ENCODE assay signal across 24 mouse cellular contexts in genomic region chr10:3830618-3831017, GRCm38 (mm10).
"Had no signal": no experiment of that assay in that cellular context is flagged by ENCODE, and none has a peak within 500 bp of the region (broad histone marks: within the 10 kb centered on the region; RNA-seq: fewer than 3 reads in every experiment).

No protein-coding gene starts in this region.

- ATAC-seq: hindbrain, embryonic 16.5 days; inflammation-experienced regulatory T-cells, adult 6 months; intestine, embryonic 15.5 days; intestine, postnatal 0 days; liver, postnatal 0 days had no signal

- DNase-seq: gastrocnemius, postnatal 25 days; heart, postnatal 14 days; heart, postnatal 4 days; kidney, adult 18-20 months; kidney, adult 8-10 months; kidney, postnatal 10 days; kidney, postnatal 25 days; kidney, postnatal 4 days; liver; liver, embryonic 13.5 days; liver, postnatal 0 days had no signal

- H3K9me3 ChIP-seq: heart, embryonic 12.5 days; hindbrain, embryonic 10.5 days; hindbrain, embryonic 12.5 days; intestine, embryonic 15.5 days; liver, embryonic 13.5 days; liver, embryonic 15.5 days had no signal

- H3K36me3 ChIP-seq: heart, embryonic 12.5 days; hindbrain, embryonic 10.5 days; hindbrain, embryonic 12.5 days; intestine, embryonic 15.5 days; limb, embryonic 13.5 days; liver, embryonic 13.5 days; liver, embryonic 15.5 days had no signal

- H3K27ac ChIP-seq: hindbrain, embryonic 10.5 days; hindbrain, embryonic 12.5 days; hindbrain, embryonic 14.5 days; intestine, embryonic 15.5 days; layer of hippocampus, adult 2 months; left cerebral cortex, adult 2 months; limb, embryonic 13.5 days; liver, embryonic 13.5 days; liver, embryonic 15.5 days had no signal

- H3K9ac ChIP-seq: heart, embryonic 12.5 days; hindbrain, embryonic 12.5 days; hindbrain, embryonic 14.5 days; intestine, embryonic 15.5 days; limb, embryonic 13.5 days; liver, embryonic 13.5 days; liver, embryonic 15.5 days; liver, postnatal 0 days had no signal

- H3K27me3 ChIP-seq: heart, embryonic 12.5 days; hindbrain, embryonic 12.5 days; intestine, embryonic 15.5 days; liver, embryonic 13.5 days; liver, embryonic 15.5 days had no signal

- H3K4me2 ChIP-seq: heart, embryonic 12.5 days; hindbrain, embryonic 12.5 days; hindbrain, embryonic 14.5 days; intestine, embryonic 15.5 days; limb, embryonic 13.5 days; liver, embryonic 11.5 days; liver, embryonic 13.5 days; liver, embryonic 15.5 days had no signal

- H3K4me1 ChIP-seq: hindbrain, embryonic 12.5 days; intestine, embryonic 15.5 days; liver, embryonic 13.5 days; liver, embryonic 15.5 days had no signal

- H3K4me3 ChIP-seq: heart, embryonic 12.5 days; hindbrain, embryonic 10.5 days; hindbrain, embryonic 12.5 days; intestine, embryonic 15.5 days; layer of hippocampus, adult 2 months; left cerebral cortex, adult 2 months; limb, embryonic 13.5 days; liver, embryonic 13.5 days; liver, embryonic 15.5 days had no signal
